Mouse (Mus musculus): ENCODE measurements at regions not wholly inside any gene's neighbourhood (a gene's known extent, or its start where the extent isn't known, plus 50 kb on each side); places are given as distances from the start of the nearest gene placed in this dataset.

DNA sequence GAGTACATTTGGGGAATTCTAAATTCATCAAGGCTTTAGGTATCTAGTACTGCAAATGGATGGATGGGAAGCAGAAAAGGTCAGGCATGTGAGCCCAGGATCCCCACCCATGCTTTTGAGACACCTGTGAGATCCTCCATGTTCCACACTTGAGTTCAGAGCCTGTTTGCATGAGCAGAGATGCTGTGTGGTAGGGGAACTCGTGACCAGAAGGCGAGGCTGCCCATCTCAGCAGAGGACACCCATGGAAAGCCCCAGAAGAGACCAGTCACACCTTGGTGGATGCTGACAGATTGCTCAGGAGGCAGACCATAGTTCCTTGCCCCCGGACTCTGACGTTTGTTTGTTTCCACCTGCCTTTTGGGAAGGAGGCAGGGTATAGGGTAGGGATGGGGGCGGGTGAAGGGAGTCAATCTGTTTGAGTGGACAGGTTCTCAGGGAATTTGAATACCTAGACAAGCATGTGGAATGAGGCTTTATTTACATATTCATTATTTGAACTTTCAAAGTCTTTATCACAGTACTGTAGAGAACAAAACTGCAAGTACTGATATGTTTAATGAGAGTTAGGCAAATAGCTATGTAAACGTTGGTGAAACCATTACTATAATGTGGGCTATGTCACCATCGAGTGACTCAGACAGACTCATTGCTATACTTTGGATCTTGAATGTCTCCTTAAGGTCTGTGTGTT, 278.5 kb downstream of the Dhx35 start:
- Histone ChIP-seq H3K27me3 (ENCODE audit: control insufficient read depth, insufficient read depth, low read length, poor library complexity, severe bottlenecking) (peaks cover 10% of the 10 kb centered on the region), H3K9me3 (replicated peaks; ENCODE audit: control insufficient read depth, insufficient read depth, low read length, poor library complexity, severe bottlenecking) (no peaks in the 10 kb centered on the region; the same call in 1 of the 2 replicates), H3K4me3 (ENCODE audit: low read depth, low read length) (no peak overlapping the region), H3K36me3 (ENCODE audit: control insufficient read depth, insufficient read depth, low read length, poor library complexity, severe bottlenecking) (no peaks in the 10 kb centered on the region), H3K9ac (ENCODE audit: low read depth, poor library complexity, severe bottlenecking) (no peak overlapping the region), H3K27ac (ENCODE audit: insufficient read depth, low read length) (no peak overlapping the region), H3K4me1 (ENCODE audit: control insufficient read depth, insufficient read depth, low read length) (peaks cover 2% of the 10 kb centered on the region)
- no peak for TF ChIP-seq EP300 (IDR thresholded peaks at IDR 0.05; ENCODE audit: insufficient read depth, low read depth, low read length)
- no peak for TF ChIP-seq CTCF (IDR thresholded peaks at IDR 0.05; ENCODE audit: low read depth, low read length)
- TF ChIP-seq POLR2A (IDR thresholded peaks at IDR 0.05; ENCODE audit: insufficient read depth, low read length), result no peak

DNA sequence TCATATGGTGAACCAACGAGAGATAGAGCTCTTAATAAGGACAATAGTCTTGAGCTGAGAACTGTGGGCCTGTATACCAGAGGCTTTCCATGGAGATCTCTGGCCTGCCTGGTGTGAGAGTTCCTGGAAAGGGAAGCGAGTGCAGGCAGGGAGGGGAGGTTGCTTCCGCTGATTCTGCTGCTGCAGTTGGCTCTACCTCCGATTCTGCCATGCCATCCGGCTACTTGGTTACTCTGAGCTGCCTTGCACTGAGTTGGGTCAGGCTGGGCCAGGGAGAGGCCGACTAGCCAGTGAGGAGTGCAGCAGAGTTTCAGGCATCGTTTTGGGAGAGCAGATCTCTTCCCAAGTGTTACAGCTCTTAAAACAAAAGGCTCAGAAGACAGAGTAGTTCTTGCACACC, 285.2 kb downstream of the Dhx35 start:
- Histone ChIP-seq H3K27ac (ENCODE audit: insufficient read depth, low read length) (no peak overlapping the region), H3K4me3 (ENCODE audit: low read depth, low read length) (no peak overlapping the region), H3K9me3 (replicated peaks; ENCODE audit: control insufficient read depth, insufficient read depth, low read length, poor library complexity, severe bottlenecking) (no peaks in the 10 kb centered on the region), H3K4me1 (ENCODE audit: control insufficient read depth, insufficient read depth, low read length) (no peaks in the 10 kb centered on the region), H3K27me3 (ENCODE audit: control insufficient read depth, insufficient read depth, low read length, poor library complexity, severe bottlenecking) (peaks cover 5% of the 10 kb centered on the region; the same call in 1 of the 2 replicates), H3K36me3 (ENCODE audit: control insufficient read depth, insufficient read depth, low read length, poor library complexity, severe bottlenecking) (no peaks in the 10 kb centered on the region), H3K9ac (ENCODE audit: low read depth, poor library complexity, severe bottlenecking) (no peak overlapping the region)
- TF ChIP-seq CTCF (IDR thresholded peaks at IDR 0.05; ENCODE audit: low read depth, low read length), result no peak
- TF ChIP-seq POLR2A (IDR thresholded peaks at IDR 0.05; ENCODE audit: insufficient read depth, low read length), result no peak
- no peak for TF ChIP-seq EP300 (IDR thresholded peaks at IDR 0.05; ENCODE audit: insufficient read depth, low read depth, low read length)

DNA sequence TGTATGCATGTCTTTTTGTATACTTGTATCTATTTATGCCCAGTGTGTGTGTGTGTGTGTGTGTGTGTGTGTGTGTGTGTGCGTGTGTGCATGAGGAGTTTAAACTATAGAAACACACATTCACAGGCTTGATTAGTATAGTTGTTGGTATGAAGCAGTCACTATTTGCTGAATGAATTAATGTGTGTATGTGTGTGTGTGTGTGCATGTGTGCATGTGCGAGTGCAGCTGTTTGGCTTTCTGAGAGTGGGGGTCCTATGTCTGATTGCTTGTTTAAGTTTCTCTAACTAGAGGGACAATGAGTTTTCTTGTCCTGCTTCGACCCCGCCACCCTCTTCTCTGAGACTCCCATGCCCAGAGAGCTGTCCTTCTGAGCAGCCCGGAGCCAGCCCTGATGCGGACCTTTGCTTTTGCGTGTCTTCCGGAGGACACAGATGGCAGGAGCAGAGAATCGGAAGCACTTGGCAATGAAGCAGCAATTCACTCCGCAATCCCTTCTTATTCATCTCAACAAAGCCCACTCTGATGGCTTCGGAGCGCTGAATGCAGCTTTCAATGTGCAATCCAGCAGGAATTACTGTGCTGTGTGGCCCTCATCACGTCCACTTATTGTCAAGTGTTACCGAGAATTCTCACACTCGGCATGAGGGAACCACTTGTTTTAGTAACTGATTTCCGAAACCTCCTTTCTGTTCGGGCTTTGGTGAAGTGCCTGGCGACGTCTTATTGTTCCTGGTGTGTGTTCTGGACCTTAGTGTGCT, 286.4 kb downstream of the Dhx35 start:
- Histone ChIP-seq H3K9me3 (replicated peaks; ENCODE audit: control insufficient read depth, insufficient read depth, low read length, poor library complexity, severe bottlenecking) (no peaks in the 10 kb centered on the region), H3K27me3 (ENCODE audit: control insufficient read depth, insufficient read depth, low read length, poor library complexity, severe bottlenecking) (peaks cover 3% of the 10 kb centered on the region; the same call in 1 of the 2 replicates), H3K36me3 (ENCODE audit: control insufficient read depth, insufficient read depth, low read length, poor library complexity, severe bottlenecking) (no peaks in the 10 kb centered on the region), H3K27ac (ENCODE audit: insufficient read depth, low read length) (no peak overlapping the region), H3K4me1 (ENCODE audit: control insufficient read depth, insufficient read depth, low read length) (no peaks in the 10 kb centered on the region), H3K4me3 (ENCODE audit: low read depth, low read length) (no peak overlapping the region), H3K9ac (ENCODE audit: low read depth, poor library complexity, severe bottlenecking) (no peak overlapping the region)
- TF ChIP-seq POLR2A (IDR thresholded peaks at IDR 0.05; ENCODE audit: insufficient read depth, low read length) (no peak), CTCF (IDR thresholded peaks at IDR 0.05; ENCODE audit: low read depth, low read length) (no peak), EP300 (IDR thresholded peaks at IDR 0.05; ENCODE audit: insufficient read depth, low read depth, low read length) (no peak)

DNA sequence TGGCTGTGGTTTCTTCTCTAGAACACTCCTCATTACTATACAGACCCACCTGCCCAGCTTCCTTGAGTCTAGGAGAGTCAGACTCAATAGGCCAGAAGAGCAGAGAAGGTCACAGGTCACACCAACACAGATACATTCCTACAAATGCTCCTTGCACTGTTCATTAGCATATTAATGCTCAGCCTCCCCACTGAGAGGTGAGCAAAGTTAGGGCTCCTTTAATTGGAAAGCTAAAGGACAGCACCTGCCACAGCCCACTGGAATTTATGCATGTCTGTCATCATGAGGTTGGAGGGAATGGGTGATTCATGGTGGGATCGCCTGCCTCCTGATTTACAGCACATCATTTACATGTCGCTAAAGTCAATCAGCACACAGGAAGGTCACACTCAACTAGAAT, 292.2 kb downstream of the Dhx35 start:
- TF ChIP-seq POLR2A (IDR thresholded peaks at IDR 0.05; ENCODE audit: insufficient read depth, low read length), result no peak
- TF ChIP-seq CTCF (IDR thresholded peaks at IDR 0.05; ENCODE audit: low read depth, low read length), result no peak
- no peak for TF ChIP-seq EP300 (IDR thresholded peaks at IDR 0.05; ENCODE audit: insufficient read depth, low read depth, low read length)
- Histone ChIP-seq H3K4me1 (ENCODE audit: control insufficient read depth, insufficient read depth, low read length) (peaks cover 1% of the 10 kb centered on the region), H3K9me3 (replicated peaks; ENCODE audit: control insufficient read depth, insufficient read depth, low read length, poor library complexity, severe bottlenecking) (0 out of 2 replicates have a peak, but pooled peaks cover 2% of the 10 kb centered on the region), H3K27me3 (ENCODE audit: control insufficient read depth, insufficient read depth, low read length, poor library complexity, severe bottlenecking) (no peaks in the 10 kb centered on the region), H3K36me3 (ENCODE audit: control insufficient read depth, insufficient read depth, low read length, poor library complexity, severe bottlenecking) (no peaks in the 10 kb centered on the region), H3K9ac (ENCODE audit: low read depth, poor library complexity, severe bottlenecking) (no peak overlapping the region), H3K4me3 (ENCODE audit: low read depth, low read length) (no peak overlapping the region), H3K27ac (ENCODE audit: insufficient read depth, low read length) (no peak overlapping the region)

DNA sequence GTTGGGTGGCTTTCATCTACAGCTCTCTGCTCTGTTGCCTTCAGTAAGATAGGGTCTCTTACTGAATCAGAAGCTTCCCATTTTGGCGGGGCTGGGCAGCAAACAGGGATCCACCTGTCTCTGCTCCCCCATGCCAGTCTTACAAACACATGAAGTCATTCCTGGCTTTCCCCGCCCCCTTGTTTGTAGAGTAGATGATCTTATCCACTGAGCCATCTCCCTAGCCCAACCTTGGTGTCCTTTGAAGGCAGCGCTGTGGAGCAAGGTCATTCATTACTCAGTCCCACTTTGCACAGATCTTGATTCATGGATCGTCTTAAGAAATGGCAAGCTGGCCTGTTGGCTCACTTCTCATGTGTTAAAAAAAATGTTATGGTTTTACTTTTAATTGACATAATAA, 293.6 kb downstream of the Dhx35 start:
- H3K4me1 ChIP-seq (ENCODE audit: control insufficient read depth, insufficient read depth, low read length), result peaks cover 1% of the 10 kb centered on the region
- no peaks in the 10 kb centered on the region for H3K27me3 ChIP-seq (ENCODE audit: control insufficient read depth, insufficient read depth, low read length, poor library complexity, severe bottlenecking)
- no peak overlapping the region for H3K4me3 ChIP-seq (ENCODE audit: low read depth, low read length)
- no peak for TF ChIP-seq EP300 (IDR thresholded peaks at IDR 0.05; ENCODE audit: insufficient read depth, low read depth, low read length)
- TF ChIP-seq POLR2A (IDR thresholded peaks at IDR 0.05; ENCODE audit: insufficient read depth, low read length), result no peak
- no peak for TF ChIP-seq CTCF (IDR thresholded peaks at IDR 0.05; ENCODE audit: low read depth, low read length)
- no peaks in the 10 kb centered on the region for H3K36me3 ChIP-seq (ENCODE audit: control insufficient read depth, insufficient read depth, low read length, poor library complexity, severe bottlenecking)
- no peak overlapping the region for H3K9ac ChIP-seq (ENCODE audit: low read depth, poor library complexity, severe bottlenecking)
- no peak overlapping the region for H3K27ac ChIP-seq (ENCODE audit: insufficient read depth, low read length)
- H3K9me3 ChIP-seq (replicated peaks; ENCODE audit: control insufficient read depth, insufficient read depth, low read length, poor library complexity, severe bottlenecking), result 0 out of 2 replicates have a peak, but pooled peaks cover 2% of the 10 kb centered on the region

DNA sequence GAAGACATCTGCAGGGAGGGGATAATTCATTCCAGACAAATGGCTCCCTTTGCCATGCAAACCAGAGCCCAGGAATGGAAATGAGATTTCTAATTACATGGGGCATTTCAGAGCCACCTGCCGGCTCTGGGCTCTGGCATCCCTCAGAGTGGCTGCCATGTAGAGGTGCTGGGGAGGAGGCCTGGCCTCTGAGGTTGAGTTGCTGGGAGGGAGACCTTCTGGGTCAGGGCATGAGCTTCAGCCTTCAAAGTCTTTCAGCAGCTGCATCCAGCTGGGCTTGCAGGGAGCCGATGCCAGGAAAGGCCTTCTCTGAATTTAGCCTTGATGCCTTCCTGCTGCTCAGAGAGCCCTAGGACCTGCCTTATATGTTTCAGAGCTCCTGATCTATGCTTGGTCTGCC, 302.1 kb downstream of the Dhx35 start:
- Histone ChIP-seq H3K9me3 (replicated peaks; ENCODE audit: control insufficient read depth, insufficient read depth, low read length, poor library complexity, severe bottlenecking) (no peaks in the 10 kb centered on the region), H3K4me3 (ENCODE audit: low read depth, low read length) (no peak overlapping the region), H3K27me3 (ENCODE audit: control insufficient read depth, insufficient read depth, low read length, poor library complexity, severe bottlenecking) (no peaks in the 10 kb centered on the region), H3K9ac (ENCODE audit: low read depth, poor library complexity, severe bottlenecking) (no peak overlapping the region), H3K36me3 (ENCODE audit: control insufficient read depth, insufficient read depth, low read length, poor library complexity, severe bottlenecking) (no peaks in the 10 kb centered on the region), H3K4me1 (ENCODE audit: control insufficient read depth, insufficient read depth, low read length) (no peaks in the 10 kb centered on the region), H3K27ac (ENCODE audit: insufficient read depth, low read length) (no peak overlapping the region)
- TF ChIP-seq CTCF (IDR thresholded peaks at IDR 0.05; ENCODE audit: low read depth, low read length) (no peak), POLR2A (IDR thresholded peaks at IDR 0.05; ENCODE audit: insufficient read depth, low read length) (no peak), EP300 (IDR thresholded peaks at IDR 0.05; ENCODE audit: insufficient read depth, low read depth, low read length) (no peak)

All from ES-Bruce4 (cell line).